Comparison of ENCODE assay signal across 8 mouse cellular contexts in the genomic region with DNA sequence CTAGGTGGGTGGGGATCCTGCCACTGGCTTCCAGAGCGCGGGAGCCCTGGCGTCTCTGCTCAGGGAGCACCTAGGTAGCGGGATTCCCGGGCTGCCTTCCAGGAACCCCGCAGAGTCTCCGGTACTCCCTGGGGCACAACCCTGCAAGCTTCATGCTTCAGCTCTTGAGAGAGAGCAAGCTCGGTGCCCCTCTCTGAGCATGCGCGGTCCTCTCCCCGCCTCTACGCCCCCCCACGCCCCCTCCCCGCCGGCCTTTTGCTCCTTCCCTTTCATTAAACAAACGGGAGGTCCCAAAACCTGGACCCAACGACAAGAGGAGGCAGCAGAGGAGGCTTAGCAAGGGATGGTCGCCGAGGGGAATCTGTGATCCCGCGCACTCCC. TPM values are rescaled to one million over a fixed set of nuclear protein-coding genes. Genes with fewer than 3 reads are reported as not detected.
DNase-seq lines count a peak whose midpoint lies in the region; ATAC-seq and TF ChIP-seq lines count a peak whose summit lies in the region.

A gene (plus strand): TSS at position 253 of the 381 bp plus-strand sequence.

- no peaks in the 10 kb centered on the region for H3K9me3 ChIP-seq in forebrain, embryonic 14.5 days (replicated peaks; ENCODE audit: control insufficient read depth, low read length)
- no peaks in the 10 kb centered on the region for H3K9me3 ChIP-seq in limb, embryonic 14.5 days (ENCODE audit: control insufficient read depth, low read length)

- peak within 1 kb of the TSS; percentile 79 for H3K4me3 ChIP-seq in forebrain, embryonic 14.5 days (ENCODE audit: low read depth, low read length)
- peak within 1 kb of the TSS; percentile 65 for H3K4me3 ChIP-seq in limb, embryonic 14.5 days (replicated peaks; ENCODE audit: low read length)

- no peaks in the 10 kb centered on the region for H3K36me3 ChIP-seq in forebrain, embryonic 14.5 days (ENCODE audit: control insufficient read depth, insufficient read depth, low read length)
- H3K36me3 ChIP-seq in limb, embryonic 14.5 days (ENCODE audit: control insufficient read depth, insufficient read depth, low read length): no peaks in the 10 kb centered on the region

- no peak for TF ChIP-seq POLR2A in limb, embryonic 14.5 days (IDR thresholded peaks at IDR 0.05; ENCODE audit: borderline replicate concordance, extremely low read depth, insufficient read depth, insufficient read length)

- peaks cover 20% of the 10 kb centered on the region for H3K4me1 ChIP-seq in forebrain, embryonic 14.5 days (ENCODE audit: control insufficient read depth, insufficient read depth, low read length)
- peaks cover 2% of the 10 kb centered on the region; the same call in 1 of the 2 replicates for H3K4me1 ChIP-seq in limb, embryonic 14.5 days (ENCODE audit: control insufficient read depth, insufficient read depth, low read length)

- DNase-seq in adrenal gland, postnatal 10 days: peak; percentile 41
- DNase-seq in adrenal gland, adult 18-20 months (ENCODE audit: low spot score in 2 of 2): no peak
- DNase-seq in forebrain, embryonic 14.5 days (ENCODE audit: low spot score): peak; percentile 87
- DNase-seq in kidney, adult 8-10 months: peak; percentile 4 to 11
- peak; percentile 67 for DNase-seq in limb, embryonic 14.5 days (ENCODE audit: low spot score)
- peak; percentile 58 for DNase-seq in retina, postnatal 7 days (ENCODE audit: low read depth, low spot score)
- DNase-seq in gastrocnemius, adult 18-20 months (ENCODE audit: low spot score): no peak

- under 1% methylated on average over 19 of the region's 21 CpGs for WGBS in forebrain, embryonic 14.5 days
- WGBS in limb, embryonic 14.5 days: 2% methylated on average over 10 of the region's 21 CpGs

- peak within 1 kb of the TSS; percentile 76 for H3K4me2 ChIP-seq in forebrain, embryonic 14.5 days (ENCODE audit: low read length)
- H3K4me2 ChIP-seq in limb, embryonic 14.5 days (replicated peaks; ENCODE audit: low read depth, low read length, severe bottlenecking): peak within 1 kb of the TSS; percentile 97

- H3K9ac ChIP-seq in forebrain, embryonic 14.5 days (ENCODE audit: low read length): peak within 1 kb of the TSS; percentile 90
- peak within 1 kb of the TSS; percentile 66 for H3K9ac ChIP-seq in limb, embryonic 14.5 days (ENCODE audit: low read depth, low read length, severe bottlenecking)

- H3K27me3 ChIP-seq in forebrain, embryonic 14.5 days (replicated peaks; ENCODE audit: control insufficient read depth, insufficient read depth, low read length): no peaks in the 10 kb centered on the region
- peaks cover 11% of the 10 kb centered on the region; the same call in 1 of the 2 replicates for H3K27me3 ChIP-seq in limb, embryonic 14.5 days (ENCODE audit: control insufficient read depth, insufficient read depth, low read length)

- ATAC-seq in cerebellum, adult (ENCODE audit: insufficient number of reproducible peaks, low FRiP score, low TSS enrichment): peak; percentile 27
- peak; percentile 89 for ATAC-seq in forebrain, embryonic 14.5 days
- ATAC-seq in limb, embryonic 14.5 days (ENCODE audit: low FRiP score, low read depth): peak; percentile 84

- H3K27ac ChIP-seq in forebrain, embryonic 14.5 days (ENCODE audit: low read depth, low read length): peak within 1 kb of the TSS; percentile 92
- no peak within 1 kb of the TSS for H3K27ac ChIP-seq in limb, embryonic 14.5 days (replicated peaks; ENCODE audit: low read depth, low read length)

RNA-seq across cellular contexts. Expression of the gene that starts here (rescaled TPM):
- 1 to 10 TPM in 1 of 2 experiments, under 1 TPM in 1; 0.76 to 1.1 TPM for total RNA-seq in adrenal gland, postnatal 10 days (2021)
- under 1 TPM in 1 of 2 experiments, not detected in 1; 0.22 TPM for total RNA-seq in adrenal gland, adult 18-20 months (2021)
- 41.7 and 52.0 TPM in 2 replicates for polyA plus RNA-seq in forebrain, embryonic 14.5 days (2014; fragmentation: Nextera tagmentation; extraction: Ambion mirVana)
- polyA plus RNA-seq in limb, embryonic 14.5 days (2012; rRNA removed): 2.8 and 3.2 TPM in 2 replicates
- polyA plus RNA-seq in limb, embryonic 14.5 days (2014; fragmentation: Nextera tagmentation; extraction: Ambion mirVana): 5.0 and 6.3 TPM in 2 replicates
- total RNA-seq in gastrocnemius, adult 18-20 months (2021): not detected

Comparison
In these comparisons a context has a peak if more than half of its experiments do, and no peak if none do; other contexts are left out.
1. DNase-seq: peak in adrenal gland, postnatal 10 days (single experiment), forebrain, embryonic 14.5 days (single experiment), kidney, adult 8-10 months (2 of 2), limb, embryonic 14.5 days (single experiment) and retina, postnatal 7 days (single experiment); none in adrenal gland, adult 18-20 months (0 of 2) and gastrocnemius, adult 18-20 months (single experiment).
2. ATAC-seq: peak in every context shown above with its lines; median percentile 89 in forebrain, embryonic 14.5 days; 84 in limb, embryonic 14.5 days; 27 in cerebellum, adult.